Mouse (Mus musculus) CH12.LX (cell line): ENCODE measurements around the gene Gm5244. TPM values are rescaled to one million over a fixed set of nuclear protein-coding genes. Genes with fewer than 3 reads are reported as not detected.

ENCODE experiments used
- DNase-seq: peaks from one replicate; pipeline ENCODE4 v3.0.0-alpha.2; 2013; ENCODE audit errors: extremely low read depth
- H3K27ac ChIP-seq: 2 replicates; pipeline ENCODE4 v1.5.1; 2012; ENCODE audit warnings: low read depth, mild to moderate bottlenecking, control low read depth, moderate library complexity; ENCODE audit not compliant: insufficient read depth
- H3K27me3 ChIP-seq: replicated peaks from 2 replicates; pipeline ENCODE3; 2012; ENCODE audit warnings: inconsistent platforms
- H3K36me3 ChIP-seq, 2 experiments: replicated peaks in 1 of 2; 2 replicates each; pipeline versions ENCODE3 to v1.6.1; 2012; ENCODE audit warnings: inconsistent platforms in 1 of 2, low read length in 1 of 2, mild to moderate bottlenecking in 1 of 2, mixed read lengths in 1 of 2, moderate library complexity in 1 of 2; ENCODE audit not compliant: control insufficient read depth in 1 of 2, insufficient read depth in 1 of 2
- H3K4me1 ChIP-seq, 2 experiments: 2 replicates each; pipeline ENCODE4 v1.6.1; 2012; ENCODE audit warnings: inconsistent platforms in 1 of 2, moderate library complexity in 1 of 2; ENCODE audit not compliant: insufficient read depth in 2 of 2, control insufficient read depth in 1 of 2
- H3K4me2 ChIP-seq: 2 replicates; pipeline ENCODE4 v1.6.1; 2012; ENCODE audit warnings: low read depth, mild to moderate bottlenecking, control low read depth; ENCODE audit not compliant: poor library complexity, insufficient read depth, severe bottlenecking
- H3K4me3 ChIP-seq, 3 experiments: fragments of 150-350 bp in 1 of 3; sonication (generic) in 1 of 3; replicated peaks in 1 of 3; 2 replicates each; pipeline versions ENCODE3 to v1.5.1; 2011 to 2012; ENCODE audit warnings: low read depth in 2 of 3, low read length in 2 of 3, mild to moderate bottlenecking in 2 of 3, moderate library complexity in 2 of 3, control low read depth in 1 of 3, improper control_type of control experiment in 1 of 3, inconsistent platforms in 1 of 3, mixed read lengths in 1 of 3; ENCODE audit not compliant: poor library complexity in 1 of 3
- H3K79me2 ChIP-seq: replicated peaks from 2 replicates; pipeline ENCODE4 v1.6.1; 2012; ENCODE audit warnings: mild to moderate bottlenecking, moderate library complexity; ENCODE audit not compliant: control insufficient read depth, poor library complexity, insufficient read depth, severe bottlenecking; ENCODE audit errors: extremely low read depth
- H3K9ac ChIP-seq: 2 replicates; pipeline ENCODE4 v1.6.1; 2012; ENCODE audit warnings: low read depth, mild to moderate bottlenecking, control low read depth, moderate library complexity; ENCODE audit not compliant: insufficient read depth
- H3K9me3 ChIP-seq: replicated peaks from 2 replicates; pipeline ENCODE3; 2012; ENCODE audit warnings: low read length, inconsistent platforms, mixed read lengths
- BHLHE40 ChIP-seq: IDR thresholded peaks from 2 replicates; pipeline ENCODE4 v1.6.1; 2011; ENCODE audit warnings: mild to moderate bottlenecking, low read depth, low read length, improper control_type of control experiment
- CHD1 ChIP-seq: IDR thresholded peaks from 2 replicates; pipeline ENCODE4 v1.6.1; 2012; ENCODE audit warnings: low read depth, low read length, improper control_type of control experiment, inconsistent platforms
- CHD2 ChIP-seq: IDR thresholded peaks from 2 replicates; pipeline ENCODE4 v1.6.1; 2011; ENCODE audit warnings: low read length, improper control_type of control experiment
- CTCF ChIP-seq, 2 experiments: IDR thresholded peaks in 1 of 2; conservative IDR thresholded peaks in 1 of 2; 2 replicates each; pipeline ENCODE4 v1.5.1; 2011 to 2012; ENCODE audit warnings: low read depth in 2 of 2, low read length in 2 of 2, improper control_type of control experiment in 1 of 2, inconsistent platforms in 1 of 2, mild to moderate bottlenecking in 1 of 2, moderate library complexity in 1 of 2
- E2F4 ChIP-seq: IDR thresholded peaks from 2 replicates; pipeline ENCODE4 v1.6.1; 2011; ENCODE audit warnings: low read depth, low read length, improper control_type of control experiment; ENCODE audit not compliant: insufficient replicate concordance
- ETS1 ChIP-seq: conservative IDR thresholded peaks from 2 replicates; pipeline ENCODE4 v1.6.1; 2012; ENCODE audit warnings: low read depth, mild to moderate bottlenecking, inconsistent platforms, low read length, improper control_type of control experiment, moderate library complexity
- HCFC1 ChIP-seq: IDR thresholded peaks from 2 replicates; pipeline ENCODE4 v1.6.1; 2012; ENCODE audit warnings: low read depth, mild to moderate bottlenecking, inconsistent platforms, low read length, improper control_type of control experiment
- IRF4 ChIP-seq: IDR thresholded peaks from 2 replicates; pipeline ENCODE4 v1.6.1; 2014; ENCODE audit warnings: low read depth, mild to moderate bottlenecking, inconsistent platforms, low read length, improper control_type of control experiment
- JUN ChIP-seq: IDR thresholded peaks from 2 replicates; pipeline ENCODE4 v1.6.1; 2011; ENCODE audit warnings: low read depth, mild to moderate bottlenecking, low read length, improper control_type of control experiment, moderate library complexity; ENCODE audit not compliant: insufficient read depth
- JUND ChIP-seq: conservative IDR thresholded peaks from 2 replicates; pipeline ENCODE4 v1.6.1; 2011; ENCODE audit warnings: low read depth, low read length, improper control_type of control experiment
- MAZ ChIP-seq: IDR thresholded peaks from 2 replicates; pipeline ENCODE4 v1.6.1; 2012; ENCODE audit warnings: low read depth, mild to moderate bottlenecking, inconsistent platforms, low read length, improper control_type of control experiment, moderate library complexity
- MYC ChIP-seq: IDR thresholded peaks from 2 replicates; pipeline ENCODE4 v1.6.1; 2011; ENCODE audit warnings: low read depth, mild to moderate bottlenecking, improper control_type of control experiment, low read length
- POLR2AphosphoS2 ChIP-seq: IDR thresholded peaks from 2 replicates; pipeline ENCODE4 v1.6.1; 2011; ENCODE audit warnings: low read depth, low read length, improper control_type of control experiment
- RCOR1 ChIP-seq: conservative IDR thresholded peaks from 2 replicates; pipeline ENCODE4 v1.6.1; 2012; ENCODE audit warnings: low read depth, mild to moderate bottlenecking, inconsistent platforms, low read length, improper control_type of control experiment
- SIN3A ChIP-seq: IDR thresholded peaks from 2 replicates; pipeline ENCODE4 v1.6.1; 2012; ENCODE audit warnings: low read length, improper control_type of control experiment, inconsistent platforms
- SMC3 ChIP-seq: IDR thresholded peaks from 2 replicates; pipeline ENCODE4 v1.6.1; 2011; ENCODE audit warnings: low read depth, low read length, improper control_type of control experiment
- TCF12 ChIP-seq: IDR thresholded peaks from 2 replicates; pipeline ENCODE4 v1.6.1; 2014; ENCODE audit warnings: low read depth, mild to moderate bottlenecking, inconsistent platforms, low read length, improper control_type of control experiment
- UBTF ChIP-seq: IDR thresholded peaks from 2 replicates; pipeline ENCODE4 v1.6.1; 2012; ENCODE audit warnings: low read depth, mild to moderate bottlenecking, inconsistent platforms, low read length, improper control_type of control experiment, moderate library complexity
- ZKSCAN1 ChIP-seq: IDR thresholded peaks from 2 replicates; pipeline ENCODE4 v1.6.1; 2012; ENCODE audit warnings: low read depth, inconsistent platforms, low read length, improper control_type of control experiment, borderline replicate concordance
- ZNF384 ChIP-seq: IDR thresholded peaks from 2 replicates; pipeline ENCODE4 v1.6.1; 2012; ENCODE audit warnings: low read depth, low read length, improper control_type of control experiment, inconsistent platforms
- dilution Hi-C: fragments of 300-500 bp; cut with MboI; formaldehyde crosslinking; loops from 2 replicates; pipeline ENCODE4 v1.14.3; 2020; ENCODE audit warnings: low sequenced_read_pairs; ENCODE audit not compliant: extremely low pct_unique_long_range_greater_than_20kb, extremely low pct_ligation_motif_present
- in situ Hi-C: fragments of 300-500 bp; cut with MboI; formaldehyde crosslinking; loops from 3 replicates; pipeline ENCODE4 v1.14.3; 2019; ENCODE audit warnings: low sequenced_read_pairs, low pct_ligation_motif_present, low pct_unique_long_range_greater_than_20kb, mixed read lengths
- polyA plus RNA-seq: library from polyadenylated mRNA; unstranded; fragments of >175 nt; gene quantifications from 2 replicates; pipeline ENCODE4 v1.2.1, GENCODE M21; 2012; ENCODE audit warnings: low read depth; ENCODE audit not compliant: insufficient read length
- total RNA-seq, 2 experiments: library from RNA; depleted of rRNA; stranded (reverse); fragments of 300-350 nt in 1 of 2; fragments of >200 nt in 1 of 2; gene quantifications; 2 replicates each; pipeline ENCODE4 v1.2.3; 2012 to 2014

The Gm5244 gene
- total and polyA plus RNA-seq, 3 experiments, result not detected

GRCm38 (mm10) chr19:12805730-12806129 is 40.8 kb upstream of the Gm5244 start:
- Histone ChIP-seq H3K9ac (no peak overlapping the region), H3K79me2 (peaks cover 9% of the 10 kb centered on the region), H3K4me2 (no peak overlapping the region), H3K27ac (no peak overlapping the region), H3K9me3 (no peaks in the 10 kb centered on the region), H3K27me3 (no peaks in the 10 kb centered on the region), H3K4me3 (no peak overlapping the region), H3K4me1 (peaks cover 2 to 46% of the 10 kb centered on the region in 2 experiments), H3K36me3 (peaks cover 6 to 42% of the 10 kb centered on the region in 2 experiments)
- in situ Hi-C loops (loop anchor here (10.0 kb wide), 1 partner anchor 231 kb away; no protein-coding TSS in a partner anchor), dilution Hi-C loops (no loop called here)
- no peak for TF ChIP-seq CHD1
- no peak for TF ChIP-seq CHD2
- TF ChIP-seq JUN, result no peak
- no peak for TF ChIP-seq TCF12
- no peak for TF ChIP-seq RCOR1
- no peak for DNase-seq

- peaks cover 2 to 46% of the 10 kb centered on the region in 2 experiments for H3K4me1 ChIP-seq
- no peak overlapping the region for H3K9ac ChIP-seq
- in situ Hi-C loops, result loop anchor here (10.0 kb wide), 1 partner anchor 231 kb away; no protein-coding TSS in a partner anchor
- H3K27me3 ChIP-seq, result no peaks in the 10 kb centered on the region
- H3K36me3 ChIP-seq, result peaks cover 8 to 45% of the 10 kb centered on the region in 2 experiments
- no peak for DNase-seq
- H3K4me2 ChIP-seq, result no peak overlapping the region; the same call in 1 of the 2 replicates
- peaks cover 6% of the 10 kb centered on the region for H3K79me2 ChIP-seq
- no peaks in the 10 kb centered on the region for H3K9me3 ChIP-seq
- H3K27ac ChIP-seq, result no peak overlapping the region
- no peak overlapping the region for H3K4me3 ChIP-seq
- no peak for TF ChIP-seq SIN3A
- TF ChIP-seq RCOR1, result no peak
- TF ChIP-seq HCFC1, result no peak
- TF ChIP-seq JUND, result no peak
- TF ChIP-seq IRF4, result no peak
- no peak for TF ChIP-seq ZKSCAN1
- TF ChIP-seq, all 38 proteins: peak for 0
- dilution Hi-C loops, result no loop called here
These were observed 40.3 kb upstream of the Gm5244 start for GRCm38 (mm10) chr19:12806214-12806613.

GRCm38 (mm10) chr19:12812644-12813364 is 33.7 kb upstream of the Gm5244 start:
- no peak overlapping the region for H3K27ac ChIP-seq
- no peaks in the 10 kb centered on the region for H3K9me3 ChIP-seq
- in situ Hi-C loops (no loop called here), dilution Hi-C loops (no loop called here)
- H3K36me3 ChIP-seq, result peaks cover 10 to 59% of the 10 kb centered on the region in 2 experiments
- H3K79me2 ChIP-seq, result no peaks in the 10 kb centered on the region
- TF ChIP-seq CTCF (conservative IDR thresholded peaks at IDR 0.05 in 1 of 2, IDR thresholded peaks at IDR 0.05 in 1 of 2; ENCODE audit: low read depth in 2 of 2, low read length in 2 of 2) (no peak), TCF12 (no peak), MAZ (no peak), JUND (no peak), SMC3 (no peak), E2F4 (no peak), POLR2AphosphoS2 (no peak), BHLHE40 (no peak), ZNF384 (no peak), IRF4 (no peak), ETS1 (no peak), MYC (no peak), UBTF (no peak), CHD1 (no peak), RCOR1 (no peak)
- peaks cover 0 to 33% of the 10 kb centered on the region in 2 experiments; a peak in 2 of 4 replicates for H3K4me1 ChIP-seq
- H3K9ac ChIP-seq, result no peak overlapping the region
- no peaks in the 10 kb centered on the region for H3K27me3 ChIP-seq
- DNase-seq, result no peak
- no peak overlapping the region for H3K4me3 ChIP-seq
- H3K4me2 ChIP-seq, result no peak overlapping the region
